Mouse (Mus musculus): Measurements from ENCODE around the gene Adgra1.

GRCm38 (mm10) chr7:139878122-139878521 is 44.1 kb downstream of the Adgra1 start:
- no peak for TF ChIP-seq CTCF (IDR thresholded peaks at IDR 0.05; ENCODE audit: low read depth)
- TF ChIP-seq EP300 (IDR thresholded peaks at IDR 0.05; ENCODE audit: low read depth), result no peak

Measured in liver, postnatal 0 days (tissue).